8 mouse cellular contexts compared by ENCODE assay signal in the genomic region with DNA sequence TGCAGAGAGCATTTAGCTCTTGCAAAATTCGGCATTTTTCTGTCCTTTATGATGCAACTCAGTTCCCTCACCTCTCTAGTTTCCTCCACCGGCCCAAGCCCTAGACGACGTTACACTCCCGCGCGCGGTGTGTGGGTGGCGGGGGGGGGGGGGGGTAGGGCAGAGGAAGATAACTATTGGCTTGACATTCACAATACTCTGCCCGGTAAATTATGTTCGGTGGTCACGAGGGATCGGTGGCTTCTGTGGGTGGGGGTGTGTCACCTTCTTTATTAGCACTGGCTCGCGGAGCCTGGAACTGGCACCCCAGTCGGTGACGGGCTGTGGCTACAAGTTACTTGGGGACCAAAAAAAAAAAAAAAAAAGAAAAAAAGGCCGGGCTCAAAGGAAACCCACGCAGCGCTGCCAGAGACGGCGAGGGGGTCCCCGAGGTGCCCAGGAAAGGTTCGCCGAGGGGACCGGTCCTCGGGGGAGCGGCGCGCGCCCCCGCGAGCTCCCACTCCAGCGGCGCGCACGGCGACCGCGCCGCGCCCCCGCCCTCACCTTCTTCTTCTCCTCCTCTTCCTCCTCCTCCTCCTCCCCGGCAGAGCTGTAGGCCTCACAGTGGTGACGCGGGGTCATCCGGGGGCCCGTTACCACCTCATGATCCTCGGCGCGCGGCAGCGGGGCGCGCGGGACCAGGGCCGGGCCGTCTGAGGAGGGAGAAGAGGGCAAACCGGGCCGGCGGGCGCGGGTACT. TPM values are rescaled to one million over a fixed set of nuclear protein-coding genes. Genes with fewer than 3 reads are reported as not detected.
A peak's percentile ranks its signal among the peaks of the same experiment; 100 is the strongest.
DNase-seq lines count a peak whose midpoint lies in the region; ATAC-seq and TF ChIP-seq lines count a peak whose summit lies in the region.

No protein-coding gene starts in this region.

- H3K27me3 ChIP-seq in forebrain, postnatal 0 days (ENCODE audit: insufficient read depth, low read length) = no peaks in the 10 kb centered on the region
- no peaks in the 10 kb centered on the region for H3K27me3 ChIP-seq in lung, postnatal 0 days (replicated peaks; ENCODE audit: insufficient read depth, low read length)

- peak overlapping the region; percentile 91 for H3K27ac ChIP-seq in forebrain, postnatal 0 days (ENCODE audit: low read depth, low read length)
- H3K27ac ChIP-seq in lung, postnatal 0 days (ENCODE audit: low read length) = peak overlapping the region; percentile 90

- DNase-seq in MN1 (ENCODE audit: low spot score) = peak; percentile 30
- peak; percentile 66 to 70 for DNase-seq in cerebellum, adult 18-20 months
- peak; percentile 54 for DNase-seq in forebrain, postnatal 0 days
- DNase-seq in layer of hippocampus, postnatal 10 days (ENCODE audit: low spot score in 2 of 2) = peak; percentile 54 to 67
- DNase-seq in lung, postnatal 0 days (ENCODE audit: low spot score) = peak; percentile 80
- peak; percentile 53 for DNase-seq in ovary, postnatal 36 days (ENCODE audit: low spot score)
- peak; percentile 86 for DNase-seq in thymus, postnatal 14 days

- ATAC-seq in forebrain, postnatal 0 days = peak; percentile 42
- peak; percentile 28 to 46; a peak in 3 of 4 replicates for ATAC-seq in hematopoietic stem cell, adult 5-6 weeks (replicated peaks in 1 of 2; ENCODE audit: insufficient read depth in 1 of 2, low FRiP score in 2 of 2, low TSS enrichment in 1 of 2, low read depth in 1 of 2, poor library complexity in 2 of 2, severe bottlenecking in 2 of 2)
- peak; percentile 48 for ATAC-seq in lung, postnatal 0 days

- H3K4me1 ChIP-seq in forebrain, postnatal 0 days (ENCODE audit: insufficient read depth) = peaks cover 14% of the 10 kb centered on the region; the same call in 1 of the 2 replicates
- peaks cover 2% of the 10 kb centered on the region for H3K4me1 ChIP-seq in lung, postnatal 0 days (ENCODE audit: insufficient read depth, low read depth, low read length)

- no peak for TF ChIP-seq CTCF in forebrain, postnatal 0 days (IDR thresholded peaks at IDR 0.05; ENCODE audit: low read depth)
- no peak for TF ChIP-seq CTCF in lung, postnatal 0 days (IDR thresholded peaks at IDR 0.05)

- no peak for TF ChIP-seq EP300 in lung, postnatal 0 days (IDR thresholded peaks at IDR 0.05)

- peak overlapping the region; percentile 86 for H3K4me3 ChIP-seq in forebrain, postnatal 0 days (ENCODE audit: low read depth, low read length)
- H3K4me3 ChIP-seq in lung, postnatal 0 days (ENCODE audit: low read depth, low read length) = peak overlapping the region; percentile 92

- 2% methylated on average over 43 of the region's 63 CpGs for WGBS in forebrain, postnatal 0 days
- WGBS in lung, postnatal 0 days = 0% methylated on average over 29 of the region's 63 CpGs

- peaks cover 7% of the 10 kb centered on the region for H3K36me3 ChIP-seq in forebrain, postnatal 0 days (ENCODE audit: insufficient read depth)
- H3K36me3 ChIP-seq in lung, postnatal 0 days (ENCODE audit: insufficient read depth, low read length) = no peaks in the 10 kb centered on the region

- no peaks in the 10 kb centered on the region for H3K9me3 ChIP-seq in forebrain, postnatal 0 days (ENCODE audit: low read length)
- no peaks in the 10 kb centered on the region for H3K9me3 ChIP-seq in lung, postnatal 0 days (ENCODE audit: low read length)

- peak overlapping the region; percentile 68 for H3K4me2 ChIP-seq in forebrain, postnatal 0 days (ENCODE audit: low read depth)
- peak overlapping the region; percentile 72 for H3K4me2 ChIP-seq in lung, postnatal 0 days (replicated peaks; ENCODE audit: low read depth, low read length)

- peak overlapping the region; percentile 85 for H3K9ac ChIP-seq in forebrain, postnatal 0 days
- H3K9ac ChIP-seq in lung, postnatal 0 days (replicated peaks; ENCODE audit: low read depth) = peak overlapping the region; percentile 76

RNA-seq across cellular contexts. Expression of gene Ccni, which starts 0.8 kb away (rescaled TPM):
- total RNA-seq in forebrain, postnatal 0 days (2014; rRNA removed) = 284 and 305 TPM in 2 replicates
- polyA plus RNA-seq in forebrain, postnatal 0 days (2015; fragmentation: Nextera tagmentation; extraction: Ambion mirVana) = 113 and 133 TPM in 2 replicates
- 173 and 187 TPM in 2 replicates for total RNA-seq in hematopoietic stem cell, adult 5-6 weeks (2017)
- 100 to 1,000 TPM; 358 to 363 TPM for total RNA-seq in layer of hippocampus, postnatal 10 days (2021)
- 81.3 and 92.2 TPM in 2 replicates for polyA plus RNA-seq in lung, postnatal 0 days (2015; fragmentation: Nextera tagmentation; extraction: Ambion mirVana)

RNA-seq across cellular contexts. Expression of gene 2010109A12Rik, which starts 0.8 kb away (rescaled TPM):
- total RNA-seq in forebrain, postnatal 0 days (2014; rRNA removed) = 0.46 and 1.1 TPM in 2 replicates
- 0.80 and 1.4 TPM in 2 replicates for polyA plus RNA-seq in forebrain, postnatal 0 days (2015; fragmentation: Nextera tagmentation; extraction: Ambion mirVana)
- 4.8 and 4.9 TPM in 2 replicates for total RNA-seq in hematopoietic stem cell, adult 5-6 weeks (2017)
- total RNA-seq in layer of hippocampus, postnatal 10 days (2021) = 1 to 10 TPM in 1 of 2 experiments, under 1 TPM in 1; 0.87 to 1.1 TPM
- 2.4 and 3.2 TPM in 2 replicates for polyA plus RNA-seq in lung, postnatal 0 days (2015; fragmentation: Nextera tagmentation; extraction: Ambion mirVana)

Comparison
In these comparisons a context has a peak if more than half of its experiments do, and no peak if none do; other contexts are left out.
1. Peak in every context shown above with its lines: DNase-seq, ATAC-seq, H3K4me3 ChIP-seq and H3K27ac ChIP-seq.
2. DNase-seq: peak in every context shown above with its lines; median percentile 86 in thymus, postnatal 14 days; 80 in lung, postnatal 0 days; 68 in cerebellum, adult 18-20 months; 60 in layer of hippocampus, postnatal 10 days; 54 in forebrain, postnatal 0 days; 53 in ovary, postnatal 36 days; 30 in MN1.